Mouse (Mus musculus) liver, embryonic 13.5 days (tissue): ENCODE data around the gene Ugt1a6b. TPM values are rescaled to one million over a fixed set of nuclear protein-coding genes. Genes with fewer than 3 reads are reported as not detected.

Experiments
- ATAC-seq: fragments of 200-750 bp; cut with Nextera tagmentation; 2 replicates; pipeline ENCODE4 v1.8.0; 2017; ENCODE audit warnings: low read depth, mild to moderate bottlenecking, moderate number of reproducible peaks, moderate library complexity
- DNase-seq: peaks from one replicate; pipeline ENCODE4 v3.0.0; 2022
- H3K27ac ChIP-seq: fragments of 300-500 bp; sonication (generic); 2 replicates; pipeline ENCODE4 v1.5.1; 2015; ENCODE audit warnings: moderate library complexity, mild to moderate bottlenecking, inconsistent platforms
- H3K27me3 ChIP-seq: fragments of 300-500 bp; sonication (generic); 2 replicates; pipeline ENCODE4 v1.6.1; 2015; ENCODE audit warnings: mild to moderate bottlenecking, inconsistent platforms
- H3K36me3 ChIP-seq: fragments of 300-500 bp; sonication (generic); 2 replicates; pipeline ENCODE4 v1.6.1; 2015; ENCODE audit warnings: mild to moderate bottlenecking, inconsistent platforms
- H3K4me1 ChIP-seq: fragments of 300-500 bp; sonication (generic); replicated peaks from 2 replicates; pipeline ENCODE4 v1.6.1; 2015; ENCODE audit warnings: inconsistent platforms
- H3K4me2 ChIP-seq: fragments of 300-500 bp; sonication (generic); 2 replicates; pipeline ENCODE4 v1.6.1; 2015; ENCODE audit warnings: inconsistent platforms, mild to moderate bottlenecking, moderate library complexity
- H3K4me3 ChIP-seq: fragments of 300-500 bp; sonication (generic); replicated peaks from 2 replicates; pipeline ENCODE4 v1.5.1; 2015; ENCODE audit warnings: mild to moderate bottlenecking, inconsistent platforms
- H3K9ac ChIP-seq: fragments of 300-500 bp; sonication (generic); 2 replicates; pipeline ENCODE4 v1.6.1; 2015; ENCODE audit warnings: mild to moderate bottlenecking, inconsistent platforms
- H3K9me3 ChIP-seq: fragments of 300-500 bp; sonication (generic); replicated peaks from 2 replicates; pipeline ENCODE4 v1.6.1; 2016; ENCODE audit warnings: inconsistent platforms
- WGBS: fragments of 180-500 bp; shearing (Covaris S2); methylation state at CpG from one replicate; pipeline ENCODE4 v1.1.7; 2015; ENCODE audit not compliant: insufficient replicate concordance; 5-methylcytosine and 5-hydroxymethylcytosine counted together
- polyA plus RNA-seq: library from polyadenylated mRNA; unstranded; fragments of >200 nt; fragmentation: Nextera tagmentation; extraction: Ambion mirVana; gene quantifications from 2 replicates; pipeline ENCODE4 v1.2.1, GENCODE M21; 2015

The Ugt1a6b gene
- polyA plus RNA-seq, 1 experiment from 2014 or later, result 2.1 TPM

GRCm38 (mm10) chr1:88260114-88260513 lies 157.1 kb downstream of the Ugt1a6b start:
- peaks cover 39% of the 10 kb centered on the region for H3K4me1 ChIP-seq
- H3K4me2 ChIP-seq, result no peak overlapping the region
- no peak overlapping the region for H3K9ac ChIP-seq
- no peaks in the 10 kb centered on the region for H3K27me3 ChIP-seq
- peaks cover 56% of the 10 kb centered on the region for H3K36me3 ChIP-seq
- WGBS, result 65% methylated on average over 6 of the region's 6 CpGs
- no peak for DNase-seq
- H3K9me3 ChIP-seq, result peaks cover 27% of the 10 kb centered on the region
- peak; percentile 54 for ATAC-seq
- peak overlapping the region; percentile 0 for H3K27ac ChIP-seq
- H3K4me3 ChIP-seq, result no peak overlapping the region

- H3K36me3 ChIP-seq, result peaks cover 63% of the 10 kb centered on the region
- ATAC-seq (peak; percentile 2; the same call in 1 of the 2 replicates), DNase-seq (no peak)
- H3K27me3 ChIP-seq, result no peaks in the 10 kb centered on the region
- no peak overlapping the region for H3K4me3 ChIP-seq
- H3K27ac ChIP-seq, result peak overlapping the region; percentile 0; the same call in 1 of the 2 replicates
- H3K9ac ChIP-seq, result no peak overlapping the region
- peaks cover 20% of the 10 kb centered on the region for H3K9me3 ChIP-seq
- WGBS, result 73% methylated on average over 10 of the region's 10 CpGs
- no peak overlapping the region for H3K4me2 ChIP-seq
- peaks cover 39% of the 10 kb centered on the region for H3K4me1 ChIP-seq
Measured at GRCm38 (mm10) chr1:88260604-88261377, 157.7 kb downstream of the Ugt1a6b start.

GRCm38 (mm10) chr1:88261706-88262105 lies 158.7 kb downstream of the Ugt1a6b start:
- Histone ChIP-seq H3K27ac (no peak overlapping the region), H3K4me3 (no peak overlapping the region), H3K27me3 (no peaks in the 10 kb centered on the region), H3K9ac (no peak overlapping the region), H3K4me2 (no peak overlapping the region), H3K4me1 (peaks cover 39% of the 10 kb centered on the region), H3K9me3 (peaks cover 12% of the 10 kb centered on the region; the same call in 1 of the 2 replicates), H3K36me3 (peaks cover 72% of the 10 kb centered on the region)
- WGBS, result 72% methylated on average over 7 of the region's 7 CpGs
- DNase-seq, result no peak
- peak; percentile 1; the same call in 1 of the 2 replicates for ATAC-seq

- 79% methylated on average over 4 of the region's 4 CpGs for WGBS
- no peaks in the 10 kb centered on the region for H3K27me3 ChIP-seq
- peaks cover 7% of the 10 kb centered on the region; the same call in 1 of the 2 replicates for H3K9me3 ChIP-seq
- no peak for ATAC-seq
- H3K36me3 ChIP-seq, result peaks cover 78% of the 10 kb centered on the region
- no peak overlapping the region for H3K4me2 ChIP-seq
- no peak overlapping the region for H3K27ac ChIP-seq
- H3K4me1 ChIP-seq, result peaks cover 39% of the 10 kb centered on the region
- DNase-seq, result no peak
- H3K9ac ChIP-seq, result no peak overlapping the region
- H3K4me3 ChIP-seq, result no peak overlapping the region
Measured at GRCm38 (mm10) chr1:88262255-88262654, 159.2 kb downstream of the Ugt1a6b start.

GRCm38 (mm10) chr1:88262961-88263360 lies 159.9 kb downstream of the Ugt1a6b start:
- no peak overlapping the region for H3K9ac ChIP-seq
- H3K4me1 ChIP-seq, result peaks cover 39% of the 10 kb centered on the region
- DNase-seq (no peak), ATAC-seq (no peak)
- no peak overlapping the region for H3K4me3 ChIP-seq
- no peaks in the 10 kb centered on the region for H3K27me3 ChIP-seq
- no peak overlapping the region for H3K4me2 ChIP-seq
- H3K9me3 ChIP-seq, result 0 out of 2 replicates have a peak, but pooled peaks cover under 1% of the 10 kb centered on the region
- 68% methylated on average over 6 of the region's 6 CpGs for WGBS
- peaks cover 85% of the 10 kb centered on the region for H3K36me3 ChIP-seq
- no peak overlapping the region for H3K27ac ChIP-seq

- DNase-seq, result no peak
- H3K9ac ChIP-seq, result no peak overlapping the region
Measured at GRCm38 (mm10) chr1:88263778-88264177, 160.7 kb downstream of the Ugt1a6b start.

GRCm38 (mm10) chr1:88264237-88264868 lies 161.3 kb downstream of the Ugt1a6b start:
- H3K36me3 ChIP-seq, result peaks cover 99% of the 10 kb centered on the region
- H3K4me3 ChIP-seq, result no peak overlapping the region
- ATAC-seq (no peak), DNase-seq (no peak)
- WGBS, result 81% methylated on average over 7 of the region's 7 CpGs
- no peak overlapping the region for H3K27ac ChIP-seq
- H3K27me3 ChIP-seq, result no peaks in the 10 kb centered on the region
- H3K9me3 ChIP-seq, result no peaks in the 10 kb centered on the region
- H3K4me1 ChIP-seq, result peaks cover 36% of the 10 kb centered on the region
- H3K4me2 ChIP-seq, result no peak overlapping the region
- H3K9ac ChIP-seq, result no peak overlapping the region

More at GRCm38 (mm10) chr1:88263778-88264177, 160.7 kb downstream of the Ugt1a6b start:
- peaks cover 93% of the 10 kb centered on the region for H3K36me3 ChIP-seq
- 82% methylated on average over 5 of the region's 5 CpGs for WGBS
- no peak overlapping the region for H3K4me3 ChIP-seq
- no peak overlapping the region for H3K27ac ChIP-seq
- H3K27me3 ChIP-seq, result no peaks in the 10 kb centered on the region
- H3K4me2 ChIP-seq, result no peak overlapping the region
- no peak for ATAC-seq
- H3K4me1 ChIP-seq, result peaks cover 39% of the 10 kb centered on the region
- H3K9me3 ChIP-seq, result no peaks in the 10 kb centered on the region

- DNase-seq, result no peak
- no peak overlapping the region for H3K4me3 ChIP-seq
- 72% methylated on average over 4 of the region's 4 CpGs for WGBS
- no peak overlapping the region for H3K9ac ChIP-seq
- no peaks in the 10 kb centered on the region for H3K27me3 ChIP-seq
- no peaks in the 10 kb centered on the region for H3K9me3 ChIP-seq
- ATAC-seq, result no peak
- H3K4me2 ChIP-seq, result no peak overlapping the region
- peaks cover 100% of the 10 kb centered on the region for H3K36me3 ChIP-seq
- no peak overlapping the region for H3K27ac ChIP-seq
- H3K4me1 ChIP-seq, result peaks cover 31% of the 10 kb centered on the region
Measured at GRCm38 (mm10) chr1:88264869-88265240, 161.8 kb downstream of the Ugt1a6b start.

- H3K36me3 ChIP-seq, result peaks cover 93% of the 10 kb centered on the region
- peaks cover 18% of the 10 kb centered on the region for H3K4me1 ChIP-seq
- no peak overlapping the region for H3K27ac ChIP-seq
- no peak overlapping the region for H3K9ac ChIP-seq
- H3K27me3 ChIP-seq, result no peaks in the 10 kb centered on the region
- H3K4me2 ChIP-seq, result no peak overlapping the region
- H3K4me3 ChIP-seq, result no peak overlapping the region
- no peak for ATAC-seq
- DNase-seq, result no peak
- H3K9me3 ChIP-seq, result no peaks in the 10 kb centered on the region
- WGBS, result 85% methylated on average over 13 of the region's 13 CpGs
Measured at GRCm38 (mm10) chr1:88266123-88266522, 163.1 kb downstream of the Ugt1a6b start.

- 0 out of 2 replicates have a peak, but pooled peaks have one; percentile 1 for ATAC-seq
- 83% methylated on average over 6 of the region's 6 CpGs for WGBS
- no peak overlapping the region for H3K4me2 ChIP-seq
- peaks cover 6% of the 10 kb centered on the region; the same call in 1 of the 2 replicates for H3K4me1 ChIP-seq
- H3K36me3 ChIP-seq, result peaks cover 93% of the 10 kb centered on the region
- no peak overlapping the region for H3K9ac ChIP-seq
- no peaks in the 10 kb centered on the region for H3K9me3 ChIP-seq
- H3K4me3 ChIP-seq, result no peak overlapping the region
- no peaks in the 10 kb centered on the region for H3K27me3 ChIP-seq
- DNase-seq, result no peak
- H3K27ac ChIP-seq, result no peak overlapping the region
Measured at GRCm38 (mm10) chr1:88267489-88267888, 164.4 kb downstream of the Ugt1a6b start.

GRCm38 (mm10) chr1:88268070-88268469 lies 165.0 kb downstream of the Ugt1a6b start:
- Histone ChIP-seq H3K27ac (no peak overlapping the region), H3K4me3 (no peak overlapping the region), H3K36me3 (peaks cover 93% of the 10 kb centered on the region), H3K4me2 (no peak overlapping the region), H3K4me1 (no peaks in the 10 kb centered on the region), H3K9ac (no peak overlapping the region), H3K9me3 (no peaks in the 10 kb centered on the region), H3K27me3 (no peaks in the 10 kb centered on the region)
- WGBS, result 77% methylated on average over 6 of the region's 6 CpGs
- no peak for ATAC-seq
- no peak for DNase-seq
